Mouse (Mus musculus): ENCODE results near the gene Ahdc1. TPM values are rescaled to one million over a fixed set of nuclear protein-coding genes. Genes with fewer than 3 reads are reported as not detected.

Gene Ahdc1
- polyA plus RNA-seq, 1 experiment from 2014 or later, result 12.9 TPM

GRCm38 (mm10) chr4:133046691-133047352 lies 35.8 kb downstream of the Ahdc1 start:
- Histone ChIP-seq H3K27ac (peak overlapping the region; percentile 88), H3K9me3 (ENCODE audit: control insufficient read depth, low read length) (no peaks in the 10 kb centered on the region), H3K4me1 (replicated peaks; ENCODE audit: control insufficient read depth, insufficient read depth, low read length) (peaks cover 100% of the 10 kb centered on the region), H3K36me3 (replicated peaks; ENCODE audit: control insufficient read depth, insufficient read depth) (no peaks in the 10 kb centered on the region), H3K4me3 (replicated peaks; ENCODE audit: low read length) (no peak overlapping the region), H3K27me3 (ENCODE audit: control insufficient read depth, insufficient read depth, low read length) (no peaks in the 10 kb centered on the region), H3K9ac (peak overlapping the region; percentile 46), H3K4me2 (replicated peaks) (peak overlapping the region; percentile 35)
- peak; percentile 9; the same call in 1 of the 2 replicates for ATAC-seq (ENCODE audit: low FRiP score)
- no peak for DNase-seq (ENCODE audit: low spot score)
- 23% methylated on average over 12 of the region's 12 CpGs for WGBS

GRCm38 (mm10) chr4:133047353-133048105 lies 36.5 kb downstream of the Ahdc1 start:
- Histone ChIP-seq H3K27me3 (ENCODE audit: control insufficient read depth, insufficient read depth, low read length) (no peaks in the 10 kb centered on the region), H3K4me2 (replicated peaks) (peak overlapping the region; percentile 35), H3K4me3 (replicated peaks; ENCODE audit: low read length) (no peak overlapping the region), H3K9ac (peak overlapping the region; percentile 46), H3K27ac (peak overlapping the region; percentile 88), H3K36me3 (replicated peaks; ENCODE audit: control insufficient read depth, insufficient read depth) (no peaks in the 10 kb centered on the region), H3K9me3 (ENCODE audit: control insufficient read depth, low read length) (no peaks in the 10 kb centered on the region), H3K4me1 (replicated peaks; ENCODE audit: control insufficient read depth, insufficient read depth, low read length) (peaks cover 100% of the 10 kb centered on the region)
- WGBS, result 5% methylated on average over 16 of the region's 16 CpGs
- ATAC-seq (ENCODE audit: low FRiP score) (peak; percentile 12; the same call in 1 of the 2 replicates), DNase-seq (ENCODE audit: low spot score) (peak; percentile 76)

- Histone ChIP-seq H3K9ac (0 out of 2 replicates have a peak overlapping the region, but pooled peaks have one; percentile 13), H3K36me3 (replicated peaks; ENCODE audit: control insufficient read depth, insufficient read depth) (no peaks in the 10 kb centered on the region), H3K4me1 (replicated peaks; ENCODE audit: control insufficient read depth, insufficient read depth, low read length) (peaks cover 87% of the 10 kb centered on the region), H3K4me3 (replicated peaks; ENCODE audit: low read length) (no peak overlapping the region), H3K4me2 (replicated peaks) (no peak overlapping the region), H3K27me3 (ENCODE audit: control insufficient read depth, insufficient read depth, low read length) (no peaks in the 10 kb centered on the region), H3K27ac (peak overlapping the region; percentile 88), H3K9me3 (ENCODE audit: control insufficient read depth, low read length) (no peaks in the 10 kb centered on the region)
- DNase-seq (ENCODE audit: low spot score) (no peak), ATAC-seq (ENCODE audit: low FRiP score) (no peak)
- 40% methylated on average over 19 of the region's 19 CpGs for WGBS
Observed at GRCm38 (mm10) chr4:133049071-133049920, 38.2 kb downstream of the Ahdc1 start.

- H3K9me3 ChIP-seq (ENCODE audit: control insufficient read depth, low read length), result no peaks in the 10 kb centered on the region
- no peak overlapping the region for H3K9ac ChIP-seq
- 67% methylated on average over 9 of the region's 9 CpGs for WGBS
- no peak for ATAC-seq (ENCODE audit: low FRiP score)
- H3K4me3 ChIP-seq (replicated peaks; ENCODE audit: low read length), result no peak overlapping the region
- no peaks in the 10 kb centered on the region for H3K27me3 ChIP-seq (ENCODE audit: control insufficient read depth, insufficient read depth, low read length)
- no peak for DNase-seq (ENCODE audit: low spot score)
- H3K4me2 ChIP-seq (replicated peaks), result no peak overlapping the region
- H3K27ac ChIP-seq, result no peak overlapping the region
- peaks cover 5% of the 10 kb centered on the region; the same call in 1 of the 2 replicates for H3K36me3 ChIP-seq (replicated peaks; ENCODE audit: control insufficient read depth, insufficient read depth)
- peaks cover 78% of the 10 kb centered on the region for H3K4me1 ChIP-seq (replicated peaks; ENCODE audit: control insufficient read depth, insufficient read depth, low read length)
Observed at GRCm38 (mm10) chr4:133050196-133050836, 39.3 kb downstream of the Ahdc1 start.

GRCm38 (mm10) chr4:133050837-133051549 lies 39.9 kb downstream of the Ahdc1 start:
- 96% methylated on average over 6 of the region's 6 CpGs for WGBS

GRCm38 (mm10) chr4:133051550-133051865 lies 40.4 kb downstream of the Ahdc1 start:
- WGBS, result 47% methylated on average over 14 of the region's 14 CpGs
- no peak overlapping the region for H3K4me3 ChIP-seq (replicated peaks; ENCODE audit: low read length)

More at GRCm38 (mm10) chr4:133050837-133051549, 39.9 kb downstream of the Ahdc1 start:
- Histone ChIP-seq H3K9ac (no peak overlapping the region), H3K27ac (no peak overlapping the region; the same call in 1 of the 2 replicates), H3K4me3 (replicated peaks; ENCODE audit: low read length) (no peak overlapping the region), H3K4me2 (replicated peaks) (no peak overlapping the region), H3K36me3 (replicated peaks; ENCODE audit: control insufficient read depth, insufficient read depth) (peaks cover 6% of the 10 kb centered on the region; the same call in 1 of the 2 replicates), H3K27me3 (ENCODE audit: control insufficient read depth, insufficient read depth, low read length) (no peaks in the 10 kb centered on the region), H3K9me3 (ENCODE audit: control insufficient read depth, low read length) (no peaks in the 10 kb centered on the region), H3K4me1 (replicated peaks; ENCODE audit: control insufficient read depth, insufficient read depth, low read length) (peaks cover 78% of the 10 kb centered on the region)
- no peak for DNase-seq (ENCODE audit: low spot score)
- no peak for ATAC-seq (ENCODE audit: low FRiP score)

GRCm38 (mm10) chr4:133052029-133052745 lies 41.1 kb downstream of the Ahdc1 start:
- H3K27me3 ChIP-seq (ENCODE audit: control insufficient read depth, insufficient read depth, low read length), result no peaks in the 10 kb centered on the region
- H3K4me1 ChIP-seq (replicated peaks; ENCODE audit: control insufficient read depth, insufficient read depth, low read length), result peaks cover 69% of the 10 kb centered on the region
- H3K36me3 ChIP-seq (replicated peaks; ENCODE audit: control insufficient read depth, insufficient read depth), result peaks cover 6% of the 10 kb centered on the region; the same call in 1 of the 2 replicates
- WGBS, result 40% methylated on average over 6 of the region's 6 CpGs
- H3K27ac ChIP-seq, result peak overlapping the region; percentile 22
- no peaks in the 10 kb centered on the region for H3K9me3 ChIP-seq (ENCODE audit: control insufficient read depth, low read length)
- H3K9ac ChIP-seq, result peak overlapping the region; percentile 37
- ATAC-seq (ENCODE audit: low FRiP score) (no peak), DNase-seq (ENCODE audit: low spot score) (no peak)
- H3K4me2 ChIP-seq (replicated peaks), result no peak overlapping the region
- no peak overlapping the region for H3K4me3 ChIP-seq (replicated peaks; ENCODE audit: low read length)

More at GRCm38 (mm10) chr4:133051550-133051865, 40.4 kb downstream of the Ahdc1 start:
- no peaks in the 10 kb centered on the region for H3K27me3 ChIP-seq (ENCODE audit: control insufficient read depth, insufficient read depth, low read length)
- DNase-seq (ENCODE audit: low spot score) (no peak), ATAC-seq (ENCODE audit: low FRiP score) (no peak)
- peak overlapping the region; percentile 22 for H3K27ac ChIP-seq
- peak overlapping the region; percentile 37; the same call in 1 of the 2 replicates for H3K9ac ChIP-seq
- peaks cover 6% of the 10 kb centered on the region; the same call in 1 of the 2 replicates for H3K36me3 ChIP-seq (replicated peaks; ENCODE audit: control insufficient read depth, insufficient read depth)
- H3K4me2 ChIP-seq (replicated peaks), result no peak overlapping the region
- H3K9me3 ChIP-seq (ENCODE audit: control insufficient read depth, low read length), result no peaks in the 10 kb centered on the region
- peaks cover 75% of the 10 kb centered on the region for H3K4me1 ChIP-seq (replicated peaks; ENCODE audit: control insufficient read depth, insufficient read depth, low read length)
